9 mouse cellular contexts compared by ENCODE assay signal in the genomic region with DNA sequence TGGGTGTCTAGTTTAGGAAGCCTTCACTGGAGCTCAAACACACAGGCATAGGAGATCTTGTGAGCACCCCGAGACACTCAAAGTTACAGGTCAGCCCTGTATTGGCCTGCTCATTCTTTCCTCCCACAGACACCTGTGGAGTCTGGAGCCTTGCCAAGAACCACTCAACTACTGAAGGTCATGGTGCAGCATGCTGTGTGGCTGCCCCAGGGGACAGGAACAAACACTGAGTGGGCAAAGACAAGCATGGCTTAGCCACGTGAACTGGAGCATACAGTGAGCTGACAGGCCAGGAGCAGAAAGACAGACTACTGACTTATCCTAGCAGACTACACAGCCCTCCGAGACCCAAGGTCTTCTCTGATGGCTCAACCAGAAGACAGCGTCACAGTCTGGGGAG. TPM values are rescaled to one million over a fixed set of nuclear protein-coding genes. Genes with fewer than 3 reads are reported as not detected.
DNase-seq lines count a peak whose midpoint lies in the region; ATAC-seq and TF ChIP-seq lines count a peak whose summit lies in the region.
"Had no signal": no experiment of that assay in that cellular context is flagged by ENCODE, and none has a peak within 500 bp of the region (broad histone marks: within the 10 kb centered on the region; RNA-seq: fewer than 3 reads in every experiment).

No protein-coding gene starts in this region.

- peak; percentile 52 for ATAC-seq in liver, embryonic 14.5 days (ENCODE audit: insufficient read depth)
- ATAC-seq in hindbrain, postnatal 0 days: no peak
- ATAC-seq in megakaryocyte, adult 5-6 weeks (ENCODE audit: poor library complexity, severe bottlenecking): no peak

- no peak overlapping the region for H3K27ac ChIP-seq in liver, embryonic 14.5 days
- no peak overlapping the region for H3K27ac ChIP-seq in hindbrain, postnatal 0 days
- H3K27ac ChIP-seq: embryonic facial prominence, embryonic 15.5 days had no signal

- no peak overlapping the region for H3K9ac ChIP-seq in liver, embryonic 14.5 days (replicated peaks)
- no peak overlapping the region for H3K9ac ChIP-seq in hindbrain, postnatal 0 days (replicated peaks; ENCODE audit: low read length)
- H3K9ac ChIP-seq: embryonic facial prominence, embryonic 15.5 days had no signal

- TF ChIP-seq CTCF in liver, embryonic 14.5 days (IDR thresholded peaks at IDR 0.05; ENCODE audit: low read depth): no peak
- no peak for TF ChIP-seq CTCF in hindbrain, postnatal 0 days (IDR thresholded peaks at IDR 0.05; ENCODE audit: low read depth)

- no peak overlapping the region for H3K4me3 ChIP-seq in liver, embryonic 14.5 days (ENCODE audit: insufficient read depth in 1 of 2, low read depth in 2 of 2, low read length in 2 of 2)
- no peak overlapping the region for H3K4me3 ChIP-seq in hindbrain, postnatal 0 days (ENCODE audit: low read length)
- H3K4me3 ChIP-seq: embryonic facial prominence, embryonic 15.5 days had no signal

- H3K4me1 ChIP-seq in liver, embryonic 14.5 days (replicated peaks; ENCODE audit: control insufficient read depth in 2 of 2, insufficient read depth in 2 of 2, low read length in 1 of 2): peaks cover 2 to 23% of the 10 kb centered on the region in 2 experiments
- no peaks in the 10 kb centered on the region for H3K4me1 ChIP-seq in hindbrain, postnatal 0 days (ENCODE audit: insufficient read depth, low read length)

- peaks cover 58% of the 10 kb centered on the region for H3K36me3 ChIP-seq in liver, embryonic 14.5 days (replicated peaks; ENCODE audit: control insufficient read depth, insufficient read depth, low read depth)
- H3K36me3 ChIP-seq in hindbrain, postnatal 0 days (ENCODE audit: insufficient read depth, low read length): peaks cover 59% of the 10 kb centered on the region

- 70% methylated on average over 4 of the region's 4 CpGs for WGBS in liver, embryonic 14.5 days (ENCODE audit: insufficient replicate concordance)
- 53% methylated on average over 4 of the region's 4 CpGs for WGBS in hindbrain, postnatal 0 days

- TF ChIP-seq EP300 in liver, embryonic 14.5 days (IDR thresholded peaks at IDR 0.05; ENCODE audit: low read depth): no peak

- peak; percentile 51 for DNase-seq in adrenal gland, postnatal 10 days
- DNase-seq in adrenal gland, postnatal 25 days: no peak
- DNase-seq in spleen, postnatal 36 days (ENCODE audit: low spot score in 2 of 2): peak; percentile 27 to 33
- DNase-seq in spleen, postnatal 14 days (ENCODE audit: low spot score in 2 of 2): no peak
- DNase-seq in liver, embryonic 14.5 days (ENCODE audit: low read depth in 3 of 3, low spot score in 3 of 3): no peak
- no peak for DNase-seq in embryo, embryonic 10.5 days (ENCODE audit: low spot score)
- no peak for DNase-seq in hindbrain, postnatal 0 days (ENCODE audit: low spot score)

- H3K27me3 ChIP-seq in liver, embryonic 14.5 days (ENCODE audit: control insufficient read depth, insufficient read depth, low read length): no peaks in the 10 kb centered on the region
- H3K27me3 ChIP-seq in hindbrain, postnatal 0 days (ENCODE audit: insufficient read depth, low read length): no peaks in the 10 kb centered on the region
- H3K27me3 ChIP-seq: embryonic facial prominence, embryonic 15.5 days had no signal

- no peak overlapping the region for H3K4me2 ChIP-seq in liver, embryonic 14.5 days (ENCODE audit: low read depth)
- H3K4me2 ChIP-seq in hindbrain, postnatal 0 days (ENCODE audit: low read depth, low read length): no peak overlapping the region
- H3K4me2 ChIP-seq: embryonic facial prominence, embryonic 15.5 days had no signal

- H3K9me3 ChIP-seq in liver, embryonic 14.5 days (ENCODE audit: control insufficient read depth, low read length): no peaks in the 10 kb centered on the region
- no peaks in the 10 kb centered on the region for H3K9me3 ChIP-seq in hindbrain, postnatal 0 days (ENCODE audit: low read length)
- H3K9me3 ChIP-seq: embryonic facial prominence, embryonic 15.5 days had no signal

RNA-seq across cellular contexts. Expression of gene Ulk1, which starts 12.2 kb away (rescaled TPM):
- 10 to 100 TPM; 49.8 to 50.4 TPM for total RNA-seq in adrenal gland, postnatal 10 days (2021)
- total RNA-seq in adrenal gland, postnatal 25 days (2021): 61.5 and 61.8 TPM in 2 replicates
- 16.7 and 18.3 TPM in 2 replicates for polyA plus RNA-seq in liver, embryonic 14.5 days (2012; rRNA removed)
- polyA plus RNA-seq in liver, embryonic 14.5 days (2014; fragmentation: Nextera tagmentation; extraction: Ambion mirVana): 13.3 and 14.7 TPM in 2 replicates
- total RNA-seq in hindbrain, postnatal 0 days (2014; rRNA removed): 53.9 and 60.8 TPM in 2 replicates
- polyA plus RNA-seq in hindbrain, postnatal 0 days (2015; fragmentation: Nextera tagmentation; extraction: Ambion mirVana): 13.9 and 16.3 TPM in 2 replicates
- 19.3 and 24.1 TPM in 2 replicates for total RNA-seq in megakaryocyte, adult 5-6 weeks (2015)
- 7.6 and 10.0 TPM in 2 replicates for total RNA-seq in megakaryocyte, adult 5-6 weeks (2017)

RNA-seq across cellular contexts. Expression of gene Pus1, which starts 17.2 kb away (rescaled TPM):
- 10 to 100 TPM; 34.6 to 36.9 TPM for total RNA-seq in adrenal gland, postnatal 10 days (2021)
- 51.6 and 56.1 TPM in 2 replicates for total RNA-seq in adrenal gland, postnatal 25 days (2021)
- polyA plus RNA-seq in liver, embryonic 14.5 days (2012; rRNA removed): 20.0 and 23.9 TPM in 2 replicates
- 17.2 and 18.8 TPM in 2 replicates for polyA plus RNA-seq in liver, embryonic 14.5 days (2014; fragmentation: Nextera tagmentation; extraction: Ambion mirVana)
- 14.1 and 15.0 TPM in 2 replicates for total RNA-seq in hindbrain, postnatal 0 days (2014; rRNA removed)
- polyA plus RNA-seq in hindbrain, postnatal 0 days (2015; fragmentation: Nextera tagmentation; extraction: Ambion mirVana): 20.2 and 21.8 TPM in 2 replicates
- total RNA-seq in megakaryocyte, adult 5-6 weeks (2015): 7.0 and 8.2 TPM in 2 replicates
- total RNA-seq in megakaryocyte, adult 5-6 weeks (2017): 20.4 and 21.6 TPM in 2 replicates

RNA-seq across cellular contexts. Expression of gene Ep400, which starts 27.2 kb away (rescaled TPM):
- 10 to 100 TPM; 64.7 to 76.0 TPM for total RNA-seq in adrenal gland, postnatal 10 days (2021)
- total RNA-seq in adrenal gland, postnatal 25 days (2021): 64.8 and 96.4 TPM in 2 replicates
- 14.7 and 18.2 TPM in 2 replicates for polyA plus RNA-seq in liver, embryonic 14.5 days (2012; rRNA removed)
- 15.2 and 15.3 TPM in 2 replicates for polyA plus RNA-seq in liver, embryonic 14.5 days (2014; fragmentation: Nextera tagmentation; extraction: Ambion mirVana)
- 63.3 and 66.6 TPM in 2 replicates for total RNA-seq in hindbrain, postnatal 0 days (2014; rRNA removed)
- polyA plus RNA-seq in hindbrain, postnatal 0 days (2015; fragmentation: Nextera tagmentation; extraction: Ambion mirVana): 28.8 and 35.0 TPM in 2 replicates
- 80.0 and 87.2 TPM in 2 replicates for total RNA-seq in megakaryocyte, adult 5-6 weeks (2015)
- total RNA-seq in megakaryocyte, adult 5-6 weeks (2017): 30.1 and 47.3 TPM in 2 replicates

RNA-seq across cellular contexts. Expression of gene Hscb, which starts 41.9 kb away (rescaled TPM):
- total RNA-seq in adrenal gland, postnatal 10 days (2021): 10 to 100 TPM; 21.2 to 27.7 TPM
- 16.9 and 17.8 TPM in 2 replicates for total RNA-seq in adrenal gland, postnatal 25 days (2021)
- 18.0 and 28.8 TPM in 2 replicates for polyA plus RNA-seq in liver, embryonic 14.5 days (2012; rRNA removed)
- 50.0 and 55.7 TPM in 2 replicates for polyA plus RNA-seq in liver, embryonic 14.5 days (2014; fragmentation: Nextera tagmentation; extraction: Ambion mirVana)
- 10.0 and 10.5 TPM in 2 replicates for total RNA-seq in hindbrain, postnatal 0 days (2014; rRNA removed)
- 12.0 and 16.4 TPM in 2 replicates for polyA plus RNA-seq in hindbrain, postnatal 0 days (2015; fragmentation: Nextera tagmentation; extraction: Ambion mirVana)
- total RNA-seq in megakaryocyte, adult 5-6 weeks (2015): 26.9 and 29.5 TPM in 2 replicates
- total RNA-seq in megakaryocyte, adult 5-6 weeks (2017): 20.3 and 33.5 TPM in 2 replicates

RNA-seq across cellular contexts. Expression of gene Chek2, which starts 42.1 kb away (rescaled TPM):
- total RNA-seq in adrenal gland, postnatal 10 days (2021): 1 to 10 TPM; 6.8 to 7.8 TPM
- 4.1 and 7.6 TPM in 2 replicates for total RNA-seq in adrenal gland, postnatal 25 days (2021)
- polyA plus RNA-seq in liver, embryonic 14.5 days (2012; rRNA removed): 19.9 and 26.2 TPM in 2 replicates
- polyA plus RNA-seq in liver, embryonic 14.5 days (2014; fragmentation: Nextera tagmentation; extraction: Ambion mirVana): 26.7 and 31.2 TPM in 2 replicates
- total RNA-seq in hindbrain, postnatal 0 days (2014; rRNA removed): 5.5 and 5.6 TPM in 2 replicates
- polyA plus RNA-seq in hindbrain, postnatal 0 days (2015; fragmentation: Nextera tagmentation; extraction: Ambion mirVana): 5.1 and 7.0 TPM in 2 replicates
- total RNA-seq in megakaryocyte, adult 5-6 weeks (2015): 22.7 and 24.7 TPM in 2 replicates
- total RNA-seq in megakaryocyte, adult 5-6 weeks (2017): 22.1 and 24.0 TPM in 2 replicates

Comparison
In these comparisons a context has a peak if more than half of its experiments do, and no peak if none do; other contexts are left out.
1. DNase-seq: peak in adrenal gland, postnatal 10 days (single experiment) and spleen, postnatal 36 days (2 of 2); none in adrenal gland, postnatal 25 days (single experiment), spleen, postnatal 14 days (0 of 2), liver, embryonic 14.5 days (0 of 3), embryo, embryonic 10.5 days (single experiment) and hindbrain, postnatal 0 days (single experiment).